Comparison of ENCODE assay signal across 19 mouse cellular contexts in the genomic region with DNA sequence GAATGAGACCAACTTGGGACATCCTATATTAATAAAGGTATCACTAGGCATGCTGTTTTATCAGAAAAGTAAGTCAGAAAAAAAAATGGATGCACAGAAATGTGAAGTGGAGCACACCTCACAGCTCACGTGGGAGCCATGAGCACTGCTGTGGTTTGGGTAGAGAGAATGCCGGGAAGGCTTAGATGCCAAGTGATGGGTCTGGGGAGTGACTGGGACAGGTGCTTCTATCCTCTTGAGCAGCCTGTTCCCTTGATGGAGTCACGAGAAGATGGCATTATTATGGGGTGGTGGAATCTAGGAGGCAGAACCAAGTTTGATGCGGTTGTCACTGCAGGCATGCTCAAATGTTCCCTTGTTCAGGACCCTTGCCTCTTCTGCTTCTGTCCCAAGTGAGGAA. TPM values are rescaled to one million over a fixed set of nuclear protein-coding genes. Genes with fewer than 3 reads are reported as not detected.
"Had no signal": no experiment of that assay in that cellular context is flagged by ENCODE, and none has a peak within 500 bp of the region (broad histone marks: within the 10 kb centered on the region; RNA-seq: fewer than 3 reads in every experiment).

No protein-coding gene starts in this region.

- H3K4me3 ChIP-seq: neural tube, embryonic 12.5 days; neural tube, embryonic 13.5 days; neural tube, embryonic 15.5 days; stomach, embryonic 15.5 days had no signal

- H3K27me3 ChIP-seq: neural tube, embryonic 12.5 days; neural tube, embryonic 13.5 days; neural tube, embryonic 15.5 days; stomach, embryonic 15.5 days had no signal

- DNase-seq: retina, postnatal 1 day; right cerebral cortex, adult 18-20 months; right cerebral cortex, postnatal 14 days; right cerebral cortex, postnatal 25 days; right cerebral cortex, postnatal 4 days; spleen, adult 18-20 months; thymus, adult 2 months; thymus, postnatal 14 days; thymus, postnatal 25 days; thymus, postnatal 36 days; thymus, postnatal 4 days had no signal

- H3K4me2 ChIP-seq: neural tube, embryonic 12.5 days; neural tube, embryonic 13.5 days; neural tube, embryonic 15.5 days; stomach, embryonic 15.5 days had no signal

RNA-seq across cellular contexts. Expression of a gene that starts 19.7 kb away (rescaled TPM):
- total RNA-seq: neutrophil, adult 5-6 weeks had no signal
- polyA plus RNA-seq: small intestine, adult 2 months; spleen, adult 2 months; testis, adult 2 months had no signal
